Mouse (Mus musculus): ENCODE measurements around the gene Ssbp3.

- TF ChIP-seq CTCF (IDR thresholded peaks at IDR 0.05; ENCODE audit: borderline replicate concordance, extremely low read depth, insufficient read depth, insufficient read length), result no peak
- no peak for TF ChIP-seq POLR2A (IDR thresholded peaks at IDR 0.05; ENCODE audit: borderline replicate concordance, extremely low read depth, insufficient read depth, insufficient read length, poor library complexity, severe bottlenecking)
Measured at GRCm38 (mm10) chr4:107004346-107004745, 93.8 kb downstream of the Ssbp3 start.

Data from brain, embryonic 14.5 days (tissue).